In genomic region chrX:101256603-101257002, GRCm38 (mm10) we compare ENCODE assay signal across 11 mouse cellular contexts. TPM values are rescaled to one million over a fixed set of nuclear protein-coding genes. Genes with fewer than 3 reads are reported as not detected.
A peak's percentile ranks its signal among the peaks of the same experiment; 100 is the strongest.
DNase-seq lines count a peak whose midpoint lies in the region; ATAC-seq and TF ChIP-seq lines count a peak whose summit lies in the region.
"Had no signal": no experiment of that assay in that cellular context is flagged by ENCODE, and none has a peak within 500 bp of the region (broad histone marks: within the 10 kb centered on the region; RNA-seq: fewer than 3 reads in every experiment).

No protein-coding gene starts in this region.

- no peak overlapping the region for H3K9ac ChIP-seq in midbrain, embryonic 14.5 days (replicated peaks; ENCODE audit: low read length)
- no peak overlapping the region for H3K9ac ChIP-seq in midbrain, embryonic 16.5 days (ENCODE audit: low read depth, low read length)
- no peak overlapping the region for H3K9ac ChIP-seq in limb, embryonic 14.5 days (ENCODE audit: low read depth, low read length, severe bottlenecking)

- no peaks in the 10 kb centered on the region for H3K4me1 ChIP-seq in midbrain, embryonic 14.5 days (ENCODE audit: control insufficient read depth, insufficient read depth, low read length)
- no peaks in the 10 kb centered on the region; the same call in 1 of the 2 replicates for H3K4me1 ChIP-seq in midbrain, embryonic 16.5 days (ENCODE audit: control insufficient read depth, insufficient read depth, low read length)
- H3K4me1 ChIP-seq in limb, embryonic 14.5 days (ENCODE audit: control insufficient read depth, insufficient read depth, low read length) = peaks cover 13% of the 10 kb centered on the region

- peak; percentile 20 to 33 for DNase-seq in cerebellum, postnatal 10 days
- no peak for DNase-seq in cerebellum, adult 9-11 months
- DNase-seq in midbrain, embryonic 14.5 days = peak; percentile 3
- DNase-seq in limb, embryonic 14.5 days (ENCODE audit: low spot score) = no peak
- DNase-seq in thymus, postnatal 0 days (ENCODE audit: low spot score) = peak; percentile 67
- DNase-seq in left cerebral cortex, adult 11 months (ENCODE audit: low spot score) = no peak
- no peak for DNase-seq in left cerebral cortex, adult 18-20 months (ENCODE audit: low spot score in 2 of 2)

- no peak overlapping the region for H3K27ac ChIP-seq in midbrain, embryonic 14.5 days (replicated peaks; ENCODE audit: low read depth, low read length)
- no peak overlapping the region for H3K27ac ChIP-seq in midbrain, embryonic 16.5 days (ENCODE audit: low read length)
- H3K27ac ChIP-seq in limb, embryonic 14.5 days (replicated peaks; ENCODE audit: low read depth, low read length) = no peak overlapping the region

- H3K9me3 ChIP-seq in midbrain, embryonic 14.5 days (ENCODE audit: control insufficient read depth, low read length) = no peaks in the 10 kb centered on the region
- H3K9me3 ChIP-seq in midbrain, embryonic 16.5 days (replicated peaks; ENCODE audit: control insufficient read depth, low read length, poor library complexity, severe bottlenecking) = no peaks in the 10 kb centered on the region
- H3K9me3 ChIP-seq in limb, embryonic 14.5 days (ENCODE audit: control insufficient read depth, low read length) = no peaks in the 10 kb centered on the region

- no peak overlapping the region for H3K4me3 ChIP-seq in midbrain, embryonic 14.5 days (replicated peaks; ENCODE audit: low read depth, low read length)
- no peak overlapping the region for H3K4me3 ChIP-seq in midbrain, embryonic 16.5 days (ENCODE audit: low read depth, low read length)
- H3K4me3 ChIP-seq in limb, embryonic 14.5 days (replicated peaks; ENCODE audit: low read length) = peak overlapping the region; percentile 56

- no peaks in the 10 kb centered on the region for H3K36me3 ChIP-seq in midbrain, embryonic 14.5 days (ENCODE audit: control insufficient read depth, insufficient read depth, low read length)
- no peaks in the 10 kb centered on the region for H3K36me3 ChIP-seq in midbrain, embryonic 16.5 days (ENCODE audit: control insufficient read depth, insufficient read depth, low read length)
- H3K36me3 ChIP-seq in limb, embryonic 14.5 days (ENCODE audit: control insufficient read depth, insufficient read depth, low read length) = peaks cover 4% of the 10 kb centered on the region

- TF ChIP-seq POLR2A in limb, embryonic 14.5 days (IDR thresholded peaks at IDR 0.05; ENCODE audit: borderline replicate concordance, extremely low read depth, insufficient read depth, insufficient read length) = no peak

- WGBS in midbrain, embryonic 14.5 days = 88% methylated on average over 13 of the region's 13 CpGs
- 85% methylated on average over 13 of the region's 13 CpGs for WGBS in midbrain, embryonic 16.5 days
- WGBS in limb, embryonic 14.5 days = 75% methylated on average over 13 of the region's 13 CpGs

- no peaks in the 10 kb centered on the region for H3K27me3 ChIP-seq in midbrain, embryonic 14.5 days (ENCODE audit: control insufficient read depth, insufficient read depth, low read length)
- no peaks in the 10 kb centered on the region for H3K27me3 ChIP-seq in midbrain, embryonic 16.5 days (ENCODE audit: control insufficient read depth, insufficient read depth, low read depth, low read length)
- no peaks in the 10 kb centered on the region for H3K27me3 ChIP-seq in limb, embryonic 14.5 days (ENCODE audit: control insufficient read depth, insufficient read depth, low read length)

- no peak overlapping the region for H3K4me2 ChIP-seq in midbrain, embryonic 14.5 days (ENCODE audit: low read length)
- H3K4me2 ChIP-seq in midbrain, embryonic 16.5 days (ENCODE audit: low read length) = no peak overlapping the region
- H3K4me2 ChIP-seq in limb, embryonic 14.5 days (replicated peaks; ENCODE audit: low read depth, low read length, severe bottlenecking) = peak overlapping the region; percentile 55

- no peak for ATAC-seq in midbrain, embryonic 14.5 days (ENCODE audit: low FRiP score, low TSS enrichment)
- no peak for ATAC-seq in midbrain, embryonic 16.5 days
- no peak for ATAC-seq in limb, embryonic 14.5 days (ENCODE audit: low FRiP score, low read depth)

RNA-seq across cellular contexts. Expression of gene Foxo4, which starts 2.3 kb away (rescaled TPM):
- 0.79 and 0.93 TPM in 2 replicates for polyA plus RNA-seq in midbrain, embryonic 14.5 days (2014; fragmentation: Nextera tagmentation; extraction: Ambion mirVana)
- 0.57 and 0.65 TPM in 2 replicates for polyA plus RNA-seq in midbrain, embryonic 16.5 days (2015; fragmentation: Nextera tagmentation; extraction: Ambion mirVana)
- 48.1 and 70.4 TPM in 2 replicates for polyA plus RNA-seq in limb, embryonic 14.5 days (2012; rRNA removed)
- 5.0 and 5.6 TPM in 2 replicates for polyA plus RNA-seq in limb, embryonic 14.5 days (2014; fragmentation: Nextera tagmentation; extraction: Ambion mirVana)
- polyA plus RNA-seq in thymus, postnatal 0 days (2015; fragmentation: Nextera tagmentation; extraction: Ambion mirVana) = 2.9 and 4.2 TPM in 2 replicates
- total RNA-seq in left cerebral cortex, adult 18-20 months (2021) = 10 to 100 TPM; 16.1 to 19.1 TPM

RNA-seq across cellular contexts. Expression of gene Gm614, which starts 7.2 kb away (rescaled TPM):
- polyA plus RNA-seq in midbrain, embryonic 14.5 days (2014; fragmentation: Nextera tagmentation; extraction: Ambion mirVana) = not detected in 2 replicates
- polyA plus RNA-seq in midbrain, embryonic 16.5 days (2015; fragmentation: Nextera tagmentation; extraction: Ambion mirVana) = not detected in 2 replicates
- 0.15 TPM in 1 of 2 replicates, not detected in the other for polyA plus RNA-seq in limb, embryonic 14.5 days (2012; rRNA removed)
- polyA plus RNA-seq in limb, embryonic 14.5 days (2014; fragmentation: Nextera tagmentation; extraction: Ambion mirVana) = not detected in 2 replicates
- 0.64 and 1.1 TPM in 2 replicates for polyA plus RNA-seq in thymus, postnatal 0 days (2015; fragmentation: Nextera tagmentation; extraction: Ambion mirVana)
- total RNA-seq in left cerebral cortex, adult 18-20 months (2021) = not detected
- polyA plus RNA-seq: C2C12; intestine, embryonic 14.5 days; neural tube, embryonic 11.5 days had no signal

RNA-seq across cellular contexts. Expression of gene Il2rg, which starts 11.5 kb away (rescaled TPM):
- 4.2 and 7.9 TPM in 2 replicates for polyA plus RNA-seq in midbrain, embryonic 14.5 days (2014; fragmentation: Nextera tagmentation; extraction: Ambion mirVana)
- polyA plus RNA-seq in midbrain, embryonic 16.5 days (2015; fragmentation: Nextera tagmentation; extraction: Ambion mirVana) = 5.6 and 5.7 TPM in 2 replicates
- polyA plus RNA-seq in limb, embryonic 14.5 days (2012; rRNA removed) = 14.0 and 14.9 TPM in 2 replicates
- polyA plus RNA-seq in limb, embryonic 14.5 days (2014; fragmentation: Nextera tagmentation; extraction: Ambion mirVana) = 14.9 and 15.1 TPM in 2 replicates
- 334 and 367 TPM in 2 replicates for polyA plus RNA-seq in thymus, postnatal 0 days (2015; fragmentation: Nextera tagmentation; extraction: Ambion mirVana)
- total RNA-seq in left cerebral cortex, adult 18-20 months (2021) = 1 to 10 TPM in 1 of 2 experiments, under 1 TPM in 1; 0.86 to 1.3 TPM

RNA-seq across cellular contexts. Expression of gene Gm20489, which starts 12.2 kb away (rescaled TPM):
- not detected in 2 replicates for polyA plus RNA-seq in midbrain, embryonic 14.5 days (2014; fragmentation: Nextera tagmentation; extraction: Ambion mirVana)
- polyA plus RNA-seq in midbrain, embryonic 16.5 days (2015; fragmentation: Nextera tagmentation; extraction: Ambion mirVana) = not detected in 2 replicates
- not detected in 2 replicates for polyA plus RNA-seq in limb, embryonic 14.5 days (2012; rRNA removed)
- polyA plus RNA-seq in limb, embryonic 14.5 days (2014; fragmentation: Nextera tagmentation; extraction: Ambion mirVana) = not detected in 2 replicates
- not detected in 2 replicates for polyA plus RNA-seq in thymus, postnatal 0 days (2015; fragmentation: Nextera tagmentation; extraction: Ambion mirVana)
- total RNA-seq in left cerebral cortex, adult 18-20 months (2021) = not detected
- polyA plus RNA-seq: C2C12; intestine, embryonic 14.5 days; neural tube, embryonic 11.5 days had no signal

RNA-seq across cellular contexts. Expression of gene Med12, which starts 17.2 kb away (rescaled TPM):
- 30.6 and 33.0 TPM in 2 replicates for polyA plus RNA-seq in midbrain, embryonic 14.5 days (2014; fragmentation: Nextera tagmentation; extraction: Ambion mirVana)
- 24.4 and 26.0 TPM in 2 replicates for polyA plus RNA-seq in midbrain, embryonic 16.5 days (2015; fragmentation: Nextera tagmentation; extraction: Ambion mirVana)
- polyA plus RNA-seq in limb, embryonic 14.5 days (2012; rRNA removed) = 122 and 193 TPM in 2 replicates
- polyA plus RNA-seq in limb, embryonic 14.5 days (2014; fragmentation: Nextera tagmentation; extraction: Ambion mirVana) = 41.7 and 55.7 TPM in 2 replicates
- polyA plus RNA-seq in thymus, postnatal 0 days (2015; fragmentation: Nextera tagmentation; extraction: Ambion mirVana) = 25.8 and 33.0 TPM in 2 replicates
- 10 to 100 TPM; 20.5 to 22.3 TPM for total RNA-seq in left cerebral cortex, adult 18-20 months (2021)

Comparison
In these comparisons a context has a peak if more than half of its experiments do, and no peak if none do; other contexts are left out.
1. DNase-seq: peak in cerebellum, postnatal 10 days (2 of 2), midbrain, embryonic 14.5 days (single experiment) and thymus, postnatal 0 days (single experiment); none in cerebellum, adult 9-11 months (single experiment), limb, embryonic 14.5 days (single experiment), left cerebral cortex, adult 11 months (single experiment) and left cerebral cortex, adult 18-20 months (0 of 2).
2. RNA of gene Il2rg, which starts 11.5 kb away (polyA plus RNA-seq): 334 to 367 TPM in thymus, postnatal 0 days; 14.0 to 15.1 TPM in limb, embryonic 14.5 days, 4.2 to 7.9 TPM in midbrain, embryonic 14.5 days and 5.6 to 5.7 TPM in midbrain, embryonic 16.5 days; every median in the first group is over 10 times any median in the second.